Mouse (Mus musculus): ENCODE data around the gene Slc44a4. TPM values are rescaled to one million over a fixed set of nuclear protein-coding genes. Genes with fewer than 3 reads are reported as not detected.

The Slc44a4 gene
- polyA plus RNA-seq, 1 experiment from 2014 or later = not detected

DNA sequence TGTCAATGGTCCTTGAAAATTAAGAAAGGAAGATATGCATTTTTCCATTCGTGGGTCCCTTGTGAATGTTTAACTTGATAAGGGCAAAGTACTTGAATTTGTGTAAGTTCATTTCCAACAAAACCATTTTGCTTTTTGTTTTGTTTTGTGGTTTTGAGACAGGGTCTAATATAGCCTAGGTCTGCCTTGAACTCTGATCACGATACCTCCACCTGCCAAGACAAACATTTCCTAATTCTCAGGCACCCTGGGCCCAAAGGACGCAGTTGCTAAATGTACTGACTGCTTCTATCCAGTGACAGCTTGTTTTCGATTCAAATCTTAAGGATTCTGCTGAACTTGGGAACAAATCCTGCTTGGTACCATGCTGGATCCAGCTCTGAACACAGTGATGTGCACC is 65.4 kb downstream of the Slc44a4 start:
- no peak overlapping the region for H3K27ac ChIP-seq (ENCODE audit: low read depth, low read length)
- H3K4me1 ChIP-seq (ENCODE audit: control insufficient read depth, insufficient read depth, low read length) = peaks cover 10% of the 10 kb centered on the region
- no peak overlapping the region for H3K9ac ChIP-seq (ENCODE audit: low read length)
- 90% methylated on average over 4 of the region's 4 CpGs for WGBS
- no peak for ATAC-seq (ENCODE audit: insufficient read depth, low FRiP score, low TSS enrichment)
- no peaks in the 10 kb centered on the region for H3K27me3 ChIP-seq (ENCODE audit: control insufficient read depth, insufficient read depth, low read length)
- no peaks in the 10 kb centered on the region for H3K36me3 ChIP-seq (ENCODE audit: control insufficient read depth, insufficient read depth, low read length)
- no peak overlapping the region for H3K4me2 ChIP-seq (ENCODE audit: low read depth)
- H3K9me3 ChIP-seq (ENCODE audit: control insufficient read depth, low read length) = no peaks in the 10 kb centered on the region
- DNase-seq (ENCODE audit: low spot score) = no peak
- no peak overlapping the region for H3K4me3 ChIP-seq (ENCODE audit: low read depth, low read length)

Other genes starting within 250 kb of the Slc44a4 start
- 0.03 TPM in 1 of 2 replicates, not detected in the other for gene Tnxb, start 243.9 kb upstream of the Slc44a4 start, polyA plus RNA-seq (2014; fragmentation: Nextera tagmentation; extraction: Ambion mirVana)
- not detected in 2 replicates for gene C4b, start 170.6 kb upstream of the Slc44a4 start, polyA plus RNA-seq (2014; fragmentation: Nextera tagmentation; extraction: Ambion mirVana)
- not detected in 2 replicates for gene Cyp21a1, start 109.9 kb upstream of the Slc44a4 start, polyA plus RNA-seq (2014; fragmentation: Nextera tagmentation; extraction: Ambion mirVana)
- gene Stk19, start 77.5 kb upstream of the Slc44a4 start, polyA plus RNA-seq (2014; fragmentation: Nextera tagmentation; extraction: Ambion mirVana) = 20.3 and 24.7 TPM in 2 replicates
- gene Dxo, start 77.4 kb upstream of the Slc44a4 start, polyA plus RNA-seq (2014; fragmentation: Nextera tagmentation; extraction: Ambion mirVana) = 69.4 and 71.0 TPM in 2 replicates
- gene Skiv2l, start 64.3 kb upstream of the Slc44a4 start, polyA plus RNA-seq (2014; fragmentation: Nextera tagmentation; extraction: Ambion mirVana) = 45.0 and 55.7 TPM in 2 replicates
- 125 and 132 TPM in 2 replicates for gene Nelfe, start 64.1 kb upstream of the Slc44a4 start, polyA plus RNA-seq (2014; fragmentation: Nextera tagmentation; extraction: Ambion mirVana)
- gene Cfb, start 51.9 kb upstream of the Slc44a4 start, polyA plus RNA-seq (2014; fragmentation: Nextera tagmentation; extraction: Ambion mirVana) = 2.6 and 2.9 TPM in 2 replicates
- gene Zbtb12, start 35.0 kb upstream of the Slc44a4 start, polyA plus RNA-seq (2014; fragmentation: Nextera tagmentation; extraction: Ambion mirVana) = 1.7 and 2.1 TPM in 2 replicates
- not detected in 2 replicates for gene Gm20547, start 32.4 kb upstream of the Slc44a4 start, polyA plus RNA-seq (2014; fragmentation: Nextera tagmentation; extraction: Ambion mirVana)
- 0.57 and 0.86 TPM in 2 replicates for gene C2, start 16.2 kb upstream of the Slc44a4 start, polyA plus RNA-seq (2014; fragmentation: Nextera tagmentation; extraction: Ambion mirVana)
- 62.7 and 70.3 TPM in 2 replicates for gene Ehmt2, start 16.0 kb upstream of the Slc44a4 start, polyA plus RNA-seq (2014; fragmentation: Nextera tagmentation; extraction: Ambion mirVana)
- gene Neu1, start 16.8 kb downstream of the Slc44a4 start, polyA plus RNA-seq (2014; fragmentation: Nextera tagmentation; extraction: Ambion mirVana) = 16.4 and 16.8 TPM in 2 replicates
- gene Hspa1b, start 44.8 kb downstream of the Slc44a4 start, polyA plus RNA-seq (2014; fragmentation: Nextera tagmentation; extraction: Ambion mirVana) = 0.13 and 0.37 TPM in 2 replicates
- not detected in 2 replicates for gene Gm20481, start 55.4 kb downstream of the Slc44a4 start, polyA plus RNA-seq (2014; fragmentation: Nextera tagmentation; extraction: Ambion mirVana)
- 1.1 and 1.9 TPM in 2 replicates for gene Hspa1a, start 57.7 kb downstream of the Slc44a4 start, polyA plus RNA-seq (2014; fragmentation: Nextera tagmentation; extraction: Ambion mirVana)
- gene Hspa1l, start 58.2 kb downstream of the Slc44a4 start, polyA plus RNA-seq (2014; fragmentation: Nextera tagmentation; extraction: Ambion mirVana) = 1.8 and 2.0 TPM in 2 replicates
- 209 and 211 TPM in 2 replicates for gene Lsm2, start 67.4 kb downstream of the Slc44a4 start, polyA plus RNA-seq (2014; fragmentation: Nextera tagmentation; extraction: Ambion mirVana)
- 109 and 114 TPM in 2 replicates for gene Vars, start 86.5 kb downstream of the Slc44a4 start, polyA plus RNA-seq (2014; fragmentation: Nextera tagmentation; extraction: Ambion mirVana)
- gene Vwa7, start 102.1 kb downstream of the Slc44a4 start, polyA plus RNA-seq (2014; fragmentation: Nextera tagmentation; extraction: Ambion mirVana) = 0.08 TPM in 1 of 2 replicates, not detected in the other
- 3.9 and 5.2 TPM in 2 replicates for gene Sapcd1, start 113.5 kb downstream of the Slc44a4 start, polyA plus RNA-seq (2014; fragmentation: Nextera tagmentation; extraction: Ambion mirVana)
- gene Msh5, start 132.3 kb downstream of the Slc44a4 start, polyA plus RNA-seq (2014; fragmentation: Nextera tagmentation; extraction: Ambion mirVana) = 4.1 and 6.2 TPM in 2 replicates
- gene Clic1, start 135.5 kb downstream of the Slc44a4 start, polyA plus RNA-seq (2014; fragmentation: Nextera tagmentation; extraction: Ambion mirVana) = 82.8 and 89.7 TPM in 2 replicates
- 638 and 659 TPM in 2 replicates for gene Ddah2, start 144.6 kb downstream of the Slc44a4 start, polyA plus RNA-seq (2014; fragmentation: Nextera tagmentation; extraction: Ambion mirVana)
- 0.43 TPM in 1 of 2 replicates, not detected in the other for gene Ly6g6c, start 150.9 kb downstream of the Slc44a4 start, polyA plus RNA-seq (2014; fragmentation: Nextera tagmentation; extraction: Ambion mirVana)
- gene Mpig6b, start 151.7 kb downstream of the Slc44a4 start, polyA plus RNA-seq (2014; fragmentation: Nextera tagmentation; extraction: Ambion mirVana) = 1.5 and 2.0 TPM in 2 replicates
- 0.39 and 0.46 TPM in 2 replicates for gene Ly6g6e, start 162.4 kb downstream of the Slc44a4 start, polyA plus RNA-seq (2014; fragmentation: Nextera tagmentation; extraction: Ambion mirVana)
- 1.0 and 3.2 TPM in 2 replicates for gene Ly6g6d, start 163.6 kb downstream of the Slc44a4 start, polyA plus RNA-seq (2014; fragmentation: Nextera tagmentation; extraction: Ambion mirVana)
- gene Ly6g6f, start 171.1 kb downstream of the Slc44a4 start, polyA plus RNA-seq (2014; fragmentation: Nextera tagmentation; extraction: Ambion mirVana) = 1.3 and 1.4 TPM in 2 replicates
- gene Abhd16a, start 174.8 kb downstream of the Slc44a4 start, polyA plus RNA-seq (2014; fragmentation: Nextera tagmentation; extraction: Ambion mirVana) = 50.5 and 59.9 TPM in 2 replicates
- gene Ly6g5c, start 193.8 kb downstream of the Slc44a4 start, polyA plus RNA-seq (2014; fragmentation: Nextera tagmentation; extraction: Ambion mirVana) = not detected in 2 replicates
- 0.45 and 0.78 TPM in 2 replicates for gene Ly6g5b, start 201.0 kb downstream of the Slc44a4 start, polyA plus RNA-seq (2014; fragmentation: Nextera tagmentation; extraction: Ambion mirVana)
- gene Gpank1, start 207.0 kb downstream of the Slc44a4 start, polyA plus RNA-seq (2014; fragmentation: Nextera tagmentation; extraction: Ambion mirVana) = 26.1 and 28.9 TPM in 2 replicates
- 303 and 319 TPM in 2 replicates for gene Csnk2b, start 207.6 kb downstream of the Slc44a4 start, polyA plus RNA-seq (2014; fragmentation: Nextera tagmentation; extraction: Ambion mirVana)
- 7.0 and 7.6 TPM in 2 replicates for gene D17H6S53E, start 211.9 kb downstream of the Slc44a4 start, polyA plus RNA-seq (2014; fragmentation: Nextera tagmentation; extraction: Ambion mirVana)
- gene Apom, start 217.6 kb downstream of the Slc44a4 start, polyA plus RNA-seq (2014; fragmentation: Nextera tagmentation; extraction: Ambion mirVana) = 0.81 and 0.93 TPM in 2 replicates
- gene Bag6, start 220.7 kb downstream of the Slc44a4 start, polyA plus RNA-seq (2014; fragmentation: Nextera tagmentation; extraction: Ambion mirVana) = 99.4 and 105 TPM in 2 replicates